Mouse (Mus musculus): Measurements from ENCODE around the gene Lrrc20. TPM values are rescaled to one million over a fixed set of nuclear protein-coding genes. Genes with fewer than 3 reads are reported as not detected.

Gene Lrrc20
- polyA plus RNA-seq, 2 experiments, result 6.1 to 6.4 TPM

- WGBS (ENCODE audit: insufficient replicate concordance), result 6% methylated on average over 8 of the region's 8 CpGs
- ATAC-seq (ENCODE audit: insufficient read depth), result no peak
These were observed 130.2 kb downstream of the Lrrc20 start for GRCm38 (mm10) chr10:61605851-61606250.

GRCm38 (mm10) chr10:61608233-61608632 is 132.6 kb downstream of the Lrrc20 start:
- no peak overlapping the region for H3K4me3 ChIP-seq (ENCODE audit: insufficient read depth in 1 of 2, low read depth in 2 of 2, low read length in 2 of 2)
- H3K27me3 ChIP-seq (ENCODE audit: control insufficient read depth, insufficient read depth, low read length), result no peaks in the 10 kb centered on the region; the same call in 1 of the 2 replicates
- no peak overlapping the region for H3K9ac ChIP-seq (replicated peaks)
- no peaks in the 10 kb centered on the region for H3K36me3 ChIP-seq (replicated peaks; ENCODE audit: control insufficient read depth, insufficient read depth, low read depth)
- DNase-seq (ENCODE audit: low read depth in 3 of 3, low spot score in 3 of 3), result no peak
- H3K4me2 ChIP-seq (ENCODE audit: low read depth), result no peak overlapping the region
- no peaks in the 10 kb centered on the region for H3K4me1 ChIP-seq (replicated peaks; ENCODE audit: control insufficient read depth in 2 of 2, insufficient read depth in 2 of 2, low read length in 1 of 2)
- H3K9me3 ChIP-seq (ENCODE audit: control insufficient read depth, low read length), result no peaks in the 10 kb centered on the region
- no peak overlapping the region for H3K27ac ChIP-seq
- TF ChIP-seq EP300 (IDR thresholded peaks at IDR 0.05; ENCODE audit: low read depth) (no peak), CTCF (IDR thresholded peaks at IDR 0.05; ENCODE audit: low read depth) (no peak)
- ATAC-seq (ENCODE audit: insufficient read depth), result no peak

More at GRCm38 (mm10) chr10:61605851-61606250, 130.2 kb downstream of the Lrrc20 start:
- Histone ChIP-seq H3K27ac (no peak overlapping the region), H3K4me3 (ENCODE audit: insufficient read depth in 1 of 2, low read depth in 2 of 2, low read length in 2 of 2) (no peak overlapping the region), H3K9me3 (ENCODE audit: control insufficient read depth, low read length) (no peaks in the 10 kb centered on the region), H3K27me3 (ENCODE audit: control insufficient read depth, insufficient read depth, low read length) (no peaks in the 10 kb centered on the region; the same call in 1 of the 2 replicates), H3K4me2 (ENCODE audit: low read depth) (no peak overlapping the region), H3K9ac (replicated peaks) (no peak overlapping the region), H3K4me1 (replicated peaks; ENCODE audit: control insufficient read depth in 2 of 2, insufficient read depth in 2 of 2, low read length in 1 of 2) (no peaks in the 10 kb centered on the region), H3K36me3 (replicated peaks; ENCODE audit: control insufficient read depth, insufficient read depth, low read depth) (no peaks in the 10 kb centered on the region)
- peak; percentile 36 to 44 (median 37) for DNase-seq (ENCODE audit: low read depth in 3 of 3, low spot score in 3 of 3)
- TF ChIP-seq CTCF (IDR thresholded peaks at IDR 0.05; ENCODE audit: low read depth), result peak; percentile 81
- no peak for TF ChIP-seq EP300 (IDR thresholded peaks at IDR 0.05; ENCODE audit: low read depth)

GRCm38 (mm10) chr10:61610650-61611235 is 135.1 kb downstream of the Lrrc20 start:
- H3K27ac ChIP-seq, result no peak overlapping the region
- H3K9me3 ChIP-seq (ENCODE audit: control insufficient read depth, low read length), result no peaks in the 10 kb centered on the region
- TF ChIP-seq EP300 (IDR thresholded peaks at IDR 0.05; ENCODE audit: low read depth) (no peak), CTCF (IDR thresholded peaks at IDR 0.05; ENCODE audit: low read depth) (peak; percentile 46; the same call in 1 of the 2 replicates)
- H3K27me3 ChIP-seq (ENCODE audit: control insufficient read depth, insufficient read depth, low read length), result no peaks in the 10 kb centered on the region
- H3K36me3 ChIP-seq (replicated peaks; ENCODE audit: control insufficient read depth, insufficient read depth, low read depth), result no peaks in the 10 kb centered on the region
- 62% methylated on average over 8 of the region's 8 CpGs for WGBS (ENCODE audit: insufficient replicate concordance)
- no peak overlapping the region for H3K4me2 ChIP-seq (ENCODE audit: low read depth)
- no peaks in the 10 kb centered on the region for H3K4me1 ChIP-seq (replicated peaks; ENCODE audit: control insufficient read depth in 2 of 2, insufficient read depth in 2 of 2, low read length in 1 of 2)
- H3K9ac ChIP-seq (replicated peaks), result no peak overlapping the region
- ATAC-seq (ENCODE audit: insufficient read depth), result no peak
- H3K4me3 ChIP-seq (ENCODE audit: insufficient read depth in 1 of 2, low read depth in 2 of 2, low read length in 2 of 2), result no peak overlapping the region
- DNase-seq (ENCODE audit: low read depth in 3 of 3, low spot score in 3 of 3), result no peak

- Histone ChIP-seq H3K36me3 (replicated peaks; ENCODE audit: control insufficient read depth, insufficient read depth, low read depth) (no peaks in the 10 kb centered on the region), H3K27ac (no peak overlapping the region), H3K27me3 (ENCODE audit: control insufficient read depth, insufficient read depth, low read length) (no peaks in the 10 kb centered on the region), H3K4me2 (ENCODE audit: low read depth) (no peak overlapping the region), H3K4me3 (ENCODE audit: insufficient read depth in 1 of 2, low read depth in 2 of 2, low read length in 2 of 2) (no peak overlapping the region), H3K9ac (replicated peaks) (no peak overlapping the region), H3K4me1 (replicated peaks; ENCODE audit: control insufficient read depth in 2 of 2, insufficient read depth in 2 of 2, low read length in 1 of 2) (no peaks in the 10 kb centered on the region), H3K9me3 (ENCODE audit: control insufficient read depth, low read length) (no peaks in the 10 kb centered on the region)
- ATAC-seq (ENCODE audit: insufficient read depth) (no peak), DNase-seq (ENCODE audit: low read depth in 3 of 3, low spot score in 3 of 3) (no peak)
- no peak for TF ChIP-seq EP300 (IDR thresholded peaks at IDR 0.05; ENCODE audit: low read depth)
- no peak for TF ChIP-seq CTCF (IDR thresholded peaks at IDR 0.05; ENCODE audit: low read depth)
- WGBS (ENCODE audit: insufficient replicate concordance), result 82% methylated on average over 7 of the region's 7 CpGs
These were observed 138.7 kb downstream of the Lrrc20 start for GRCm38 (mm10) chr10:61614311-61614710.

- no peaks in the 10 kb centered on the region for H3K9me3 ChIP-seq (ENCODE audit: control insufficient read depth, low read length)
- 61% methylated on average over 2 of the region's 2 CpGs for WGBS (ENCODE audit: insufficient replicate concordance)
- H3K9ac ChIP-seq (replicated peaks), result no peak overlapping the region
- TF ChIP-seq CTCF (IDR thresholded peaks at IDR 0.05; ENCODE audit: low read depth), result peak; percentile 11; the same call in 1 of the 2 replicates
- no peak for TF ChIP-seq EP300 (IDR thresholded peaks at IDR 0.05; ENCODE audit: low read depth)
- no peaks in the 10 kb centered on the region for H3K36me3 ChIP-seq (replicated peaks; ENCODE audit: control insufficient read depth, insufficient read depth, low read depth)
- no peak for DNase-seq (ENCODE audit: low read depth in 3 of 3, low spot score in 3 of 3)
- no peak overlapping the region for H3K4me3 ChIP-seq (ENCODE audit: insufficient read depth in 1 of 2, low read depth in 2 of 2, low read length in 2 of 2)
- H3K27me3 ChIP-seq (ENCODE audit: control insufficient read depth, insufficient read depth, low read length), result no peaks in the 10 kb centered on the region
- no peaks in the 10 kb centered on the region for H3K4me1 ChIP-seq (replicated peaks; ENCODE audit: control insufficient read depth in 2 of 2, insufficient read depth in 2 of 2, low read length in 1 of 2)
- no peak overlapping the region for H3K4me2 ChIP-seq (ENCODE audit: low read depth)
- no peak for ATAC-seq (ENCODE audit: insufficient read depth)
- H3K27ac ChIP-seq, result no peak overlapping the region
These were observed 142.9 kb downstream of the Lrrc20 start for GRCm38 (mm10) chr10:61618528-61618927.

Measured in liver, embryonic 14.5 days (tissue).